Mouse (Mus musculus): ENCODE data around the gene Fez1. TPM values are rescaled to one million over a fixed set of nuclear protein-coding genes. Genes with fewer than 3 reads are reported as not detected.
A peak's percentile ranks its signal among the peaks of the same experiment; 100 is the strongest.

Fez1 gene
- total and polyA plus RNA-seq, 3 experiments: not detected

DNA sequence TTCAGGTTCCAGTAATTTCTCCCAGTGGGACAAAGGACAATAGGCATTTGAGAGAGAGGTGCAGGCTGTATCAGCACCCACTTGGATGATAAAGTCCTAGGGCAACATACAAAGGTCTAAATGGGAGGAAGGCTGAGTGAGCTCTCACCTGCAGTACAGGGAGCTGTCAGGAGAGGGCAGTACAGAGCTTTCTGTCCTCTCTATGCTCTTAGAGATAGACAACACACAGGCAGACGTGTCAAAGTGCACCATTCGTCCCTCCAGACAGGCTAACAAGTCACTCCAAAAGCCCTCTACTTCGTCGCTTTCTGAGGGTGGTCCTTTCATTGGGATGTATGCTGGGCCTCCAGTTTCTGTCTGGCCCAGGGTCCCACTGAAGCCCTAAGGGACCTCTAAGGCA, 68.9 kb downstream of the Fez1 start:
- H3K36me3 ChIP-seq (ENCODE audit: control insufficient read depth in 1 of 2, insufficient read depth in 2 of 2, low read length in 2 of 2): no peaks in the 10 kb centered on the region
- peak; percentile 58 for DNase-seq (ENCODE audit: low read depth, low spot score)
- H3K79me2 ChIP-seq (ENCODE audit: control insufficient read depth, insufficient read depth, low read length, poor library complexity): no peaks in the 10 kb centered on the region
- no peak overlapping the region for H3K9ac ChIP-seq (ENCODE audit: control insufficient read depth, low read depth, low read length, poor library complexity, severe bottlenecking)
- no peak overlapping the region for H3K4me3 ChIP-seq (ENCODE audit: control insufficient read depth in 1 of 2, insufficient read depth in 1 of 2, low read depth in 2 of 2, low read length in 2 of 2)
- no peaks in the 10 kb centered on the region for H3K4me1 ChIP-seq (ENCODE audit: control insufficient read depth in 1 of 2, insufficient read depth in 2 of 2, low read length in 2 of 2)
- H3K27ac ChIP-seq (ENCODE audit: control insufficient read depth, low read depth, low read length): no peak overlapping the region
- H3K9me3 ChIP-seq (replicated peaks; ENCODE audit: insufficient read depth, low read length): no peaks in the 10 kb centered on the region
- H3K27me3 ChIP-seq (ENCODE audit: control insufficient read depth in 1 of 2, insufficient read depth in 2 of 2, low read length in 2 of 2): peaks cover 2 to 4% of the 10 kb centered on the region in 2 experiments
- no peak for TF ChIP-seq USF1 (IDR thresholded peaks at IDR 0.05; ENCODE audit: low read depth, low read length)
- no peak for TF ChIP-seq ZC3H11A (IDR thresholded peaks at IDR 0.05; ENCODE audit: low read depth, low read length)
- TF ChIP-seq CTCF (IDR thresholded peaks at IDR 0.05 in 2 of 3, conservative IDR thresholded peaks at IDR 0.05 in 1 of 3; ENCODE audit: control insufficient read depth in 1 of 3, insufficient read depth in 1 of 3, low read depth in 2 of 3, low read length in 3 of 3, poor library complexity in 1 of 3, severe bottlenecking in 1 of 3): peak; percentile 50 to 76 (median 59)
- no peak for TF ChIP-seq MXI1 (IDR thresholded peaks at IDR 0.05; ENCODE audit: low read depth, low read length)
- TF ChIP-seq TBP (IDR thresholded peaks at IDR 0.05; ENCODE audit: low read depth, low read length): no peak
- TF ChIP-seq MEF2A (IDR thresholded peaks at IDR 0.05; ENCODE audit: extremely low read depth, insufficient replicate concordance, low read depth, low read length, poor library complexity, severe bottlenecking): no peak
- no peak for TF ChIP-seq SIN3A (IDR thresholded peaks at IDR 0.05; ENCODE audit: low read length)
- no peak for TF ChIP-seq E2F4 (IDR thresholded peaks at IDR 0.05; ENCODE audit: borderline replicate concordance, low read depth, low read length)
- peak; percentile 29 for TF ChIP-seq RAD21 (IDR thresholded peaks at IDR 0.05; ENCODE audit: low read depth, low read length)
- no peak for TF ChIP-seq UBTF (IDR thresholded peaks at IDR 0.05; ENCODE audit: borderline replicate concordance, insufficient read depth, low read depth, low read length)
- TF ChIP-seq SMC3 (IDR thresholded peaks at IDR 0.05; ENCODE audit: low read depth, low read length): peak; percentile 39
- TF ChIP-seq CHD2 (IDR thresholded peaks at IDR 0.05; ENCODE audit: low read length): no peak
- no peak for TF ChIP-seq ZMIZ1 (IDR thresholded peaks at IDR 0.05; ENCODE audit: low read depth, low read length)

DNA sequence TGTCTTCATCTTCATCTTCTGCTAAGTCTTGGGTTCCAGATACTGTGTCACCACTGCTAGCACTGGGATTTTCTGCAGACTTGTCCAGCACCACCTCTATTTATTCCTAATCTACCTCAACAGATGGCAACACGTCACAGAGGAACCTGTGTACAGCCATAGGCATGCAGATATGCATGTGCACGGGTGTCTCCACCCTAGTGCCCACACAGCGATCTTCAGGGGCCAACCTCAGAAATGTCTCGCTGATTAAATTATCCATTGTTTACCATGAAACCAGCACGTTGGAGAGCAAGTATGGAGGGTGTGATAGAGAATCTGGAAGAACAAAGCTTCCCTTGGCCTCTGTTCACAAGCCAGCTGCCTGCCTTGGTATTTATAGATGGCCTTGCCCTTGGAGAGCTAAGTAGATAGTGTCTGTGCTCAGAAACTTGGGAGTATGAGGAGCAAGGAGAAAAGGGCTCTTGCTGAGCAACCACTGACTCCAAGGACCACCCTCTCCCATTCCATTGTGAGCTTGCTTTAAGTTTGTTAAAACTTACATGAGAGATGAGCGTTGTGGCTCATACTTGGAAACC, 71.8 kb downstream of the Fez1 start:
- H3K27me3 ChIP-seq (ENCODE audit: control insufficient read depth in 1 of 2, insufficient read depth in 2 of 2, low read length in 2 of 2): peaks cover under 1 to 2% of the 10 kb centered on the region in 2 experiments; a peak in 3 of 4 replicates
- no peak overlapping the region for H3K4me3 ChIP-seq (ENCODE audit: control insufficient read depth in 1 of 2, insufficient read depth in 1 of 2, low read depth in 2 of 2, low read length in 2 of 2)
- H3K79me2 ChIP-seq (ENCODE audit: control insufficient read depth, insufficient read depth, low read length, poor library complexity): no peaks in the 10 kb centered on the region
- H3K27ac ChIP-seq (ENCODE audit: control insufficient read depth, low read depth, low read length): no peak overlapping the region
- H3K36me3 ChIP-seq (ENCODE audit: control insufficient read depth in 1 of 2, insufficient read depth in 2 of 2, low read length in 2 of 2): no peaks in the 10 kb centered on the region
- no peak overlapping the region for H3K9ac ChIP-seq (ENCODE audit: control insufficient read depth, low read depth, low read length, poor library complexity, severe bottlenecking)
- no peak for DNase-seq (ENCODE audit: low read depth, low spot score)
- H3K9me3 ChIP-seq (replicated peaks; ENCODE audit: insufficient read depth, low read length): no peaks in the 10 kb centered on the region
- no peak for TF ChIP-seq CTCF (IDR thresholded peaks at IDR 0.05 in 2 of 3, conservative IDR thresholded peaks at IDR 0.05 in 1 of 3; ENCODE audit: control insufficient read depth in 1 of 3, insufficient read depth in 1 of 3, low read depth in 2 of 3, low read length in 3 of 3, poor library complexity in 1 of 3, severe bottlenecking in 1 of 3)
- TF ChIP-seq ZC3H11A (IDR thresholded peaks at IDR 0.05; ENCODE audit: low read depth, low read length): no peak
- no peak for TF ChIP-seq POLR2AphosphoS2 (IDR thresholded peaks at IDR 0.05; ENCODE audit: low read length)
- TF ChIP-seq MAFK (IDR thresholded peaks at IDR 0.05; ENCODE audit: borderline replicate concordance, low read depth, low read length): no peak
- TF ChIP-seq MYB (IDR thresholded peaks at IDR 0.05; ENCODE audit: low read depth, low read length): no peak
- no peak for TF ChIP-seq E2F4 (IDR thresholded peaks at IDR 0.05; ENCODE audit: borderline replicate concordance, low read depth, low read length)
- TF ChIP-seq HCFC1 (IDR thresholded peaks at IDR 0.05; ENCODE audit: low read depth, low read length): no peak
- TF ChIP-seq UBTF (IDR thresholded peaks at IDR 0.05; ENCODE audit: borderline replicate concordance, insufficient read depth, low read depth, low read length): no peak
- no peaks in the 10 kb centered on the region for H3K4me1 ChIP-seq (ENCODE audit: control insufficient read depth in 1 of 2, insufficient read depth in 2 of 2, low read length in 2 of 2)
